Mouse (Mus musculus) thymus, adult 2 months (tissue): Measurements from ENCODE around the gene Racgap1.

ENCODE experiments used
- CTCF ChIP-seq: fragments of 200-500 bp; IDR thresholded peaks from 2 replicates; pipeline ENCODE4 v1.5.1; 2012; ENCODE audit warnings: mild to moderate bottlenecking, control low read depth, low read length, moderate library complexity, borderline replicate concordance; ENCODE audit not compliant: control insufficient read depth, poor library complexity, insufficient read depth; ENCODE audit errors: extremely low read depth
- POLR2A ChIP-seq: fragments of 200-500 bp; IDR thresholded peaks from 2 replicates; pipeline ENCODE4 v1.6.1; 2012; ENCODE audit warnings: mild to moderate bottlenecking, low read length, control low read depth, moderate library complexity; ENCODE audit not compliant: control insufficient read depth, poor library complexity, insufficient read depth; ENCODE audit errors: extremely low read depth

- TF ChIP-seq CTCF (no peak), POLR2A (no peak)
Observed at GRCm38 (mm10) chr15:99584407-99585202, 66.9 kb downstream of the Racgap1 start.
